Mouse (Mus musculus) liver, postnatal 0 days (tissue): ENCODE results near the gene Arl5b. TPM values are rescaled to one million over a fixed set of nuclear protein-coding genes. Genes with fewer than 3 reads are reported as not detected.
A peak's percentile ranks its signal among the peaks of the same experiment; 100 is the strongest.

Experiments
- ATAC-seq: fragments of 200-750 bp; cut with Nextera tagmentation; 2 replicates; pipeline ENCODE4 v1.8.0; 2017; ENCODE audit warnings: mild to moderate bottlenecking, moderate library complexity
- DNase-seq: peaks from one replicate; pipeline ENCODE4 v3.0.0-alpha.2; 2016
- H3K27ac ChIP-seq: fragments of 300-500 bp; sonication (generic); 2 replicates; pipeline ENCODE4 v1.5.1; 2014; ENCODE audit warnings: antibody characterized with exemption, moderate library complexity, mild to moderate bottlenecking, low read depth
- H3K27me3 ChIP-seq: fragments of 300-500 bp; sonication (generic); 2 replicates; pipeline ENCODE4 v1.6.1; 2014; ENCODE audit warnings: low read length, control low read depth, mixed read lengths; ENCODE audit not compliant: insufficient read depth
- H3K36me3 ChIP-seq: fragments of 300-500 bp; sonication (generic); replicated peaks from 2 replicates; pipeline ENCODE4 v1.6.1; 2014; ENCODE audit warnings: mild to moderate bottlenecking, control low read depth, low read length, moderate library complexity, mixed read lengths; ENCODE audit not compliant: insufficient read depth
- H3K4me1 ChIP-seq: fragments of 300-500 bp; sonication (generic); 2 replicates; pipeline ENCODE4 v1.6.1; 2014; ENCODE audit warnings: antibody characterized with exemption, mild to moderate bottlenecking, control low read depth; ENCODE audit not compliant: insufficient read depth
- H3K4me2 ChIP-seq: fragments of 300-500 bp; sonication (generic); 2 replicates; pipeline ENCODE4 v1.6.1; 2014; ENCODE audit warnings: low read depth, mild to moderate bottlenecking, low read length, moderate library complexity, mixed read lengths
- H3K4me3 ChIP-seq: fragments of 300-500 bp; sonication (generic); 2 replicates; pipeline ENCODE4 v1.5.1; 2014; ENCODE audit warnings: low read depth, low read length
- H3K9ac ChIP-seq: fragments of 300-500 bp; sonication (generic); replicated peaks from 2 replicates; pipeline ENCODE4 v1.6.1; 2014; ENCODE audit warnings: mild to moderate bottlenecking, moderate library complexity
- H3K9me3 ChIP-seq: fragments of 300-500 bp; sonication (generic); 2 replicates; pipeline ENCODE4 v1.6.1; 2016; ENCODE audit warnings: mild to moderate bottlenecking, control low read depth, low read length, mixed read lengths
- CTCF ChIP-seq: sonication (generic); IDR thresholded peaks from 2 replicates; pipeline ENCODE4 v1.5.1; 2016; ENCODE audit warnings: antibody characterized with exemption, low read depth
- EP300 ChIP-seq: IDR thresholded peaks from 2 replicates; pipeline ENCODE4 v1.6.1; 2016; ENCODE audit warnings: antibody characterized with exemption, low read depth, mild to moderate bottlenecking
- WGBS: fragments of 180-500 bp; shearing (Covaris S2); extraction: QIAGEN DNeasy Blood & Tissue Kit; methylation state at CpG from one replicate; pipeline ENCODE4 v1.1.7; 2014; ENCODE audit not compliant: insufficient replicate concordance; 5-methylcytosine and 5-hydroxymethylcytosine counted together
- polyA plus RNA-seq: library from polyadenylated mRNA; unstranded; fragments of >200 nt; fragmentation: Nextera tagmentation; extraction: Ambion mirVana; gene quantifications from 2 replicates; pipeline ENCODE4 v1.2.1, GENCODE M21; 2015

Arl5b gene
- polyA plus RNA-seq: 8.6 and 9.1 TPM in 2 replicates

GRCm38 (mm10) chr2:15049117-15049873 lies at the start of gene Arl5b:
TSS of gene Arl5b (plus strand) at chr2:15049395.
- Histone ChIP-seq H3K27ac (peak within 1 kb of the TSS; percentile 74), H3K4me1 (peaks cover 8% of the 10 kb centered on the region; the same call in 1 of the 2 replicates), H3K27me3 (no peaks in the 10 kb centered on the region), H3K9ac (peak within 1 kb of the TSS; percentile 66), H3K4me3 (peak within 1 kb of the TSS; percentile 70), H3K36me3 (no peaks in the 10 kb centered on the region), H3K4me2 (peak within 1 kb of the TSS; percentile 70), H3K9me3 (no peaks in the 10 kb centered on the region)
- DNase-seq: peak; percentile 93
- ATAC-seq: peak; percentile 100
- TF ChIP-seq EP300 (peak; percentile 42; the same call in 1 of the 2 replicates), CTCF (peak; percentile 27; the same call in 1 of the 2 replicates)
- 8% methylated on average over 20 of the region's 20 CpGs for WGBS

GRCm38 (mm10) chr2:15007531-15007930 lies 41.7 kb upstream of the Arl5b start:
- WGBS: 83% methylated on average over 3 of the region's 3 CpGs
- no peak for ATAC-seq
- Histone ChIP-seq H3K27ac (no peak overlapping the region), H3K4me1 (no peaks in the 10 kb centered on the region), H3K27me3 (no peaks in the 10 kb centered on the region), H3K36me3 (0 out of 2 replicates have a peak, but pooled peaks cover 2% of the 10 kb centered on the region), H3K4me2 (no peak overlapping the region), H3K4me3 (no peak overlapping the region), H3K9me3 (no peaks in the 10 kb centered on the region), H3K9ac (no peak overlapping the region)
- TF ChIP-seq CTCF: no peak
- no peak for TF ChIP-seq EP300
- no peak for DNase-seq

DNA sequence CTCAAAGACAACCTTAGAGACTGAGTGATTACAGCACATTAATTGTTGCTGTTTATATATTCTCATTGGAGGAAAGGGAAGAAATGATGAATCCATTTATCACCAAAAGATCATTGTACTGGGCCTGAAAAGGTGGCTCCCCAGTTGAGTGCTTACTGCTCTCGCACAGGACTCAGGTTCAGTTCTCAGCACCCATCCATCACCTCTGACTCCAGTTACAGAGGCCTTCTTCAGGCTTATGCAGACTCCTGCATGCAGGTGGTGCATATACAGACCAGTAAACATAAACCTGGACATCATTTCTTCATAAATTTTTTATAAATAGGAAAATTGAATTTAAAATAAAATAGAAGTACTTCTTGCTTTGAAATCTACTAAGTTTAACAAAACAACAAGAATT lies 41.1 kb upstream of the Arl5b start:
- Histone ChIP-seq H3K4me1 (no peaks in the 10 kb centered on the region), H3K27me3 (no peaks in the 10 kb centered on the region), H3K4me3 (no peak overlapping the region), H3K36me3 (0 out of 2 replicates have a peak, but pooled peaks cover 2% of the 10 kb centered on the region), H3K9ac (no peak overlapping the region), H3K4me2 (no peak overlapping the region), H3K9me3 (no peaks in the 10 kb centered on the region), H3K27ac (no peak overlapping the region)
- DNase-seq (no peak), ATAC-seq (no peak)
- TF ChIP-seq CTCF (no peak), EP300 (no peak)
- 85% methylated on average over 1 of the region's 1 CpGs for WGBS

DNA sequence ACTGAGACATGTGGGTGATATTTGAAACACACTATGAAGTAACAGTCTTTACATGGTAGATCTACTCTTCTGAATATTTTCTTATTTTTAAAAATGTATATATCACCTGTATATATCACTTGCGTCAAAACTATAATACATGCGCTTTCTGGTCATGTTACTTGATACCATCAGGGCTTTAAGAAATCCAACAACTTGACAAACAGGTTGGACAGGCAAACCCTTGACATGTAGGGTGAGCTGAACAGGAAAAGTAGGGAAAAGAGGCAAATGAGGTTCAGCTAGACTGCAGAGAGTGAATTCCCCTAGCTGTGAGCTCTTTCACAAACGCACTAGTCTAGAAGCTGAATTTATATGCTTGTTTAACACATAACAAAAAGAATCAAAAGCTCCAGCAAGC lies 22.4 kb upstream of the Arl5b start:
- ATAC-seq: no peak
- Histone ChIP-seq H3K9ac (no peak overlapping the region), H3K9me3 (no peaks in the 10 kb centered on the region), H3K4me1 (no peaks in the 10 kb centered on the region), H3K4me3 (no peak overlapping the region), H3K4me2 (no peak overlapping the region), H3K36me3 (no peaks in the 10 kb centered on the region), H3K27me3 (no peaks in the 10 kb centered on the region), H3K27ac (no peak overlapping the region)
- TF ChIP-seq CTCF (no peak), EP300 (no peak)
- 86% methylated on average over 3 of the region's 3 CpGs for WGBS
- no peak for DNase-seq

GRCm38 (mm10) chr2:15027816-15028215 lies 21.4 kb upstream of the Arl5b start:
- 88% methylated on average over 1 of the region's 1 CpGs for WGBS
- H3K27me3 ChIP-seq: no peaks in the 10 kb centered on the region
- TF ChIP-seq EP300: no peak
- no peak for TF ChIP-seq CTCF
- H3K9me3 ChIP-seq: no peaks in the 10 kb centered on the region
- H3K4me1 ChIP-seq: no peaks in the 10 kb centered on the region
- DNase-seq (no peak), ATAC-seq (no peak)
- no peak overlapping the region for H3K4me3 ChIP-seq
- H3K36me3 ChIP-seq: no peaks in the 10 kb centered on the region
- H3K4me2 ChIP-seq: no peak overlapping the region
- H3K9ac ChIP-seq: no peak overlapping the region
- no peak overlapping the region for H3K27ac ChIP-seq

- no peaks in the 10 kb centered on the region for H3K9me3 ChIP-seq
- no peaks in the 10 kb centered on the region for H3K4me1 ChIP-seq
- H3K27me3 ChIP-seq: no peaks in the 10 kb centered on the region
- no peak overlapping the region for H3K27ac ChIP-seq
- TF ChIP-seq EP300 (no peak), CTCF (no peak)
- H3K36me3 ChIP-seq: peaks cover 9% of the 10 kb centered on the region; the same call in 1 of the 2 replicates
- H3K4me2 ChIP-seq: no peak overlapping the region
- ATAC-seq: no peak
- DNase-seq: no peak
- H3K4me3 ChIP-seq: no peak overlapping the region
- WGBS: 76% methylated on average over 6 of the region's 6 CpGs
- no peak overlapping the region for H3K9ac ChIP-seq
These were observed 10.5 kb upstream of the Arl5b start for GRCm38 (mm10) chr2:15038705-15039104.
